Mouse (Mus musculus) cerebellum, adult 2 months (tissue): ENCODE measurements around the gene Ephb2.

Experiments used
- CTCF ChIP-seq: fragments of 200-500 bp; IDR thresholded peaks from 2 replicates; pipeline ENCODE4 v1.5.1; 2011; ENCODE audit warnings: low read depth, mild to moderate bottlenecking, control low read depth, low read length, moderate library complexity, borderline replicate concordance; ENCODE audit not compliant: insufficient read depth
- POLR2A ChIP-seq: fragments of 200-500 bp; IDR thresholded peaks from 2 replicates; pipeline ENCODE4 v1.6.1; 2011; ENCODE audit warnings: low read length, control low read depth, borderline replicate concordance; ENCODE audit not compliant: insufficient read depth

DNA sequence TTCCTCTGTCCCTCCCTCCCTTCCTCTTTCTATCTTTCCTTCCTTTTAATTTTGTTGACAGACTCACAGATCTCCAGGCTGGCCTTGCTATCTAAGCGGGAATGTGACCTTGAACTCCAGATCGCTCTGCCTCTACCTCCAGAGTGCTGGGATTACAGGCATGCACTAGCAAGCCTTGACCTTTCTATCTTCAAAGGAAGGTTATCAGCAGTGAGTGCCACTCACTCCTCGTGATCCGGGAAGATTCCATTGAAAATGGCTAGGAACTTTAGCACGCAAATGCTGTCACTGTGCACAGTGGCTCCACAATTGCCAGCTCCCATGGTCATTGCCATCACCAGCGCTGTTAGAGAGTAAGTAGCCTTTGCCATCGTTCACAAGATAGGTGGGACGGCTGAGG lies 156.6 kb downstream of the Ephb2 start:
- TF ChIP-seq CTCF (no peak), POLR2A (no peak)
